In the genomic region with DNA sequence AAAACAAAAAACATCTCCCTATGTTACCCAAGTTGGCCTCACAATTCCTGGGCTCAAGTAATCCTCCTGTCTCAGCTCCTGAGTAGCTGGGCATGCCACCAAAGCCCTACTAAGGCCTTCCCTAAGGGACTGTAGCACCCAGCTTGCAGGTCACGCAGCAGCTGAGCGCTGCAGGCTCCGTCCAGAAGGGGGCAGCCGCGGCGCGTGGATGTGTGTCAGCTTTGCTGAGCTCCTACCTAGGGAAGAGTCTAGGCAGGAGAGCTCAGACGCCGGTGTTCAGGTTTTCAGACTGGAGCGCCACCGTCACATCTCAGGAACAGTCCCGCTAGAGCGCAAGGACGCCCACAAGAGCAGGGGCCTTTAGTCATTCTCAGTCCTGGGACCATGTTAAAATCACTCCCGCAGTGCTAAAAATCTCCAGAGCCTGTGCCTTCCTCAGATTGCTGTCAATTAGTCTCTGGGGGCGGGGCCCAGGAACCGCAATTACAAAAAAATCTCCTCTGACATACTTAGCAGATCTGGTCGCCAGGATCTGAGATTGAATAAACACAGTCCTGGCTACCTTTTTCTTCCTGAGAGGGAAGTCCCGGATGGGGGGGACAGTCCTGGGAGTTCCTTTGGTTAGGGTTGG, we compare ENCODE assay signal across 8 mouse cellular contexts. TPM values are rescaled to one million over a fixed set of nuclear protein-coding genes. Genes with fewer than 3 reads are reported as not detected.
A peak's percentile ranks its signal among the peaks of the same experiment; 100 is the strongest.
DNase-seq lines count a peak whose midpoint lies in the region; ATAC-seq lines count a peak whose summit lies in the region.

No protein-coding gene starts in this region.

- H3K4me3 ChIP-seq in intestine, embryonic 15.5 days (replicated peaks), result no peak overlapping the region
- H3K4me3 ChIP-seq in midbrain, embryonic 11.5 days (ENCODE audit: low read depth, low read length), result no peak overlapping the region

- ATAC-seq in intestine, embryonic 15.5 days, result peak; percentile 50; the same call in 1 of the 2 replicates
- peak; percentile 75; the same call in 1 of the 2 replicates for ATAC-seq in midbrain, embryonic 11.5 days (ENCODE audit: low FRiP score)

- intact Hi-C loops in left cerebral cortex, postnatal 10 days (cut with DNase I), result loop anchor here (2.0 to 10.0 kb wide), 2 partner anchors 324 to 802 kb away; no protein-coding TSS in a partner anchor

- no peaks in the 10 kb centered on the region for H3K36me3 ChIP-seq in intestine, embryonic 15.5 days
- H3K36me3 ChIP-seq in midbrain, embryonic 11.5 days (ENCODE audit: control insufficient read depth, insufficient read depth, low read length), result no peaks in the 10 kb centered on the region

- DNase-seq in adrenal gland, adult 18-20 months (ENCODE audit: low spot score in 2 of 2), result peak; percentile 93
- DNase-seq in embryo, embryonic 10 days (ENCODE audit: low spot score), result peak; percentile 92
- peak; percentile 65 for DNase-seq in gastrocnemius, postnatal 25 days
- peak; percentile 85 to 88 for DNase-seq in left cerebral cortex, postnatal 10 days (ENCODE audit: extremely low spot score in 1 of 2, low spot score in 2 of 2)
- peak; percentile 99 for DNase-seq in midbrain, embryonic 11.5 days (ENCODE audit: low spot score, missing footprints)
- DNase-seq in right cerebral cortex, postnatal 36 days (ENCODE audit: low spot score in 2 of 2), result peak; percentile 81 to 90
- DNase-seq in urinary bladder, postnatal 36 days (ENCODE audit: low spot score in 2 of 2), result peak; percentile 85 to 86

- 5% methylated on average over 19 of the region's 19 CpGs for WGBS in intestine, embryonic 15.5 days
- WGBS in midbrain, embryonic 11.5 days, result 6% methylated on average over 19 of the region's 19 CpGs

- H3K27ac ChIP-seq in intestine, embryonic 15.5 days, result no peak overlapping the region
- H3K27ac ChIP-seq in midbrain, embryonic 11.5 days (ENCODE audit: low read depth, low read length), result no peak overlapping the region

- peak overlapping the region; percentile 50; the same call in 1 of the 2 replicates for H3K4me2 ChIP-seq in intestine, embryonic 15.5 days (replicated peaks)
- H3K4me2 ChIP-seq in midbrain, embryonic 11.5 days, result 0 out of 2 replicates have a peak overlapping the region, but pooled peaks have one; percentile 20

- H3K4me1 ChIP-seq in intestine, embryonic 15.5 days (replicated peaks), result no peaks in the 10 kb centered on the region
- peaks cover 3% of the 10 kb centered on the region; the same call in 1 of the 2 replicates for H3K4me1 ChIP-seq in midbrain, embryonic 11.5 days (ENCODE audit: control insufficient read depth, insufficient read depth, low read length)

- H3K9me3 ChIP-seq in intestine, embryonic 15.5 days, result no peaks in the 10 kb centered on the region
- H3K9me3 ChIP-seq in midbrain, embryonic 11.5 days (ENCODE audit: control insufficient read depth, low read length), result no peaks in the 10 kb centered on the region

- H3K27me3 ChIP-seq in intestine, embryonic 15.5 days (replicated peaks), result no peaks in the 10 kb centered on the region
- H3K27me3 ChIP-seq in midbrain, embryonic 11.5 days (ENCODE audit: control insufficient read depth, insufficient read depth, low read length), result no peaks in the 10 kb centered on the region; the same call in 1 of the 2 replicates

- no peak overlapping the region for H3K9ac ChIP-seq in intestine, embryonic 15.5 days
- no peak overlapping the region for H3K9ac ChIP-seq in midbrain, embryonic 11.5 days (ENCODE audit: low read length)

RNA-seq across cellular contexts. Expression of a gene that starts 32.8 kb away (rescaled TPM):
- 1 to 10 TPM; 4.1 to 6.5 TPM for total RNA-seq in adrenal gland, adult 18-20 months (2021)
- 1 to 10 TPM; 2.3 to 2.9 TPM for total RNA-seq in gastrocnemius, postnatal 25 days (2021)
- 1.4 and 1.8 TPM in 2 replicates for polyA plus RNA-seq in intestine, embryonic 15.5 days (2015; fragmentation: Nextera tagmentation; extraction: Ambion mirVana)
- total RNA-seq in left cerebral cortex, postnatal 10 days (2021), result 1 to 10 TPM in 1 of 2 experiments, under 1 TPM in 1; 0.57 to 1.2 TPM
- polyA plus RNA-seq in midbrain, embryonic 11.5 days (2014; fragmentation: Nextera tagmentation; extraction: Ambion mirVana), result 0.22 and 0.37 TPM in 2 replicates
